In the genomic region with DNA sequence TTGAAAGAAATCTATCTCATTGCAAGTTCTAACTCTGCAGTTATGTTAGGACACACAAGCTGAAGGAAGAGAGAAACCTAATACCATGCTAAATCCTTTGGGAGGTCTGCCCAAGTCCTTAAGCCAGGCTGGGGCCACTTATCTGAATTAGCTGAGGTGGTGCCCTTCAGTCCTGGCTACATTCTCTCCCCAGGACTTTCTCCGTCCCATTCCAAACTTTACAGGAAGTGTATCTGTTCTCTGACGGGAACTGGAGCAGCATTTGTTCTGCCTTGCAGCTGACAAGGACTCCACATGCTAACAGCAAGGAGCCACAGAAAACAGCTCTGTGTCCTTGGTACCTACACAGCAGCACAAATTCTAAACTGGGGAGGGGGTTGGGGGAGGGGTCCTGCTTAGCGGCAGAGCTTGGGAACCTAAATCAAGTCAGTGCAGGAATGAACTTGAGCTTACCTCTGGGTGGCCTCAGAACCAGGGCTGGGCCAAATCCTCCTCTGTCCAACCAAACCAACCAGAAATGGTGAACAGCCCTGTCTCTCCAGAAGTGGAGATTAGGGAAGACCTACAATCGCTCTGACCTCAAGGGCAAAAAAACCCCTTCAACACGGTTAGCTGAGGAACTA, we compare ENCODE assay signal across 9 mouse cellular contexts.
A peak's percentile ranks its signal among the peaks of the same experiment; 100 is the strongest.
DNase-seq lines count a peak whose midpoint lies in the region; ATAC-seq lines count a peak whose summit lies in the region.
"Had no signal": no experiment of that assay in that cellular context is flagged by ENCODE, and none has a peak within 500 bp of the region (broad histone marks: within the 10 kb centered on the region; RNA-seq: fewer than 3 reads in every experiment).

No protein-coding gene starts in this region.

- DNase-seq in gastrocnemius, adult 18-20 months (ENCODE audit: low spot score), result peak; percentile 63
- DNase-seq in gastrocnemius, postnatal 10 days, result no peak
- peak; percentile 22 for DNase-seq in 3134 (ENCODE audit: extremely low read depth, insufficient read length, low spot score)
- peak; percentile 46 for DNase-seq in limb, embryonic 10.5 days (ENCODE audit: low spot score)
- no peak for DNase-seq in frontal cortex, adult 2 months (ENCODE audit: extremely low spot score in 1 of 2, low spot score in 1 of 2)

- H3K4me3 ChIP-seq in embryonic facial prominence, embryonic 13.5 days, result no peak overlapping the region
- peak overlapping the region; percentile 37 for H3K4me3 ChIP-seq in limb, embryonic 10.5 days
- H3K4me3 ChIP-seq: forebrain, embryonic 15.5 days had no signal

- H3K36me3 ChIP-seq in embryonic facial prominence, embryonic 13.5 days, result no peaks in the 10 kb centered on the region
- no peaks in the 10 kb centered on the region for H3K36me3 ChIP-seq in limb, embryonic 10.5 days
- H3K36me3 ChIP-seq: forebrain, embryonic 15.5 days had no signal

- H3K27me3 ChIP-seq in embryonic facial prominence, embryonic 13.5 days, result no peaks in the 10 kb centered on the region
- no peaks in the 10 kb centered on the region for H3K27me3 ChIP-seq in limb, embryonic 10.5 days (ENCODE audit: low read depth, poor library complexity, severe bottlenecking)
- H3K27me3 ChIP-seq: forebrain, embryonic 15.5 days had no signal

- 4% methylated on average over 5 of the region's 5 CpGs for WGBS in embryonic facial prominence, embryonic 13.5 days
- WGBS in limb, embryonic 10.5 days, result 2% methylated on average over 5 of the region's 5 CpGs

- H3K9ac ChIP-seq in embryonic facial prominence, embryonic 13.5 days, result peak overlapping the region; percentile 44; the same call in 1 of the 2 replicates
- H3K9ac ChIP-seq: forebrain, embryonic 15.5 days had no signal

- H3K4me1 ChIP-seq in embryonic facial prominence, embryonic 13.5 days, result peaks cover 72% of the 10 kb centered on the region
- peaks cover 71% of the 10 kb centered on the region for H3K4me1 ChIP-seq in limb, embryonic 10.5 days

- ATAC-seq in embryonic facial prominence, embryonic 13.5 days (ENCODE audit: insufficient number of reproducible peaks, insufficient read depth, low FRiP score, low TSS enrichment, low read depth), result no peak
- no peak for ATAC-seq in erythroblast, adult 5-6 weeks (replicated peaks; ENCODE audit: low FRiP score, poor library complexity, severe bottlenecking)
- no peak for ATAC-seq in inflammation-experienced regulatory T-cells, adult 6 months
- ATAC-seq: forebrain, embryonic 15.5 days had no signal

- peak overlapping the region; percentile 47 for H3K4me2 ChIP-seq in embryonic facial prominence, embryonic 13.5 days
- H3K4me2 ChIP-seq: forebrain, embryonic 15.5 days had no signal

- H3K27ac ChIP-seq in embryonic facial prominence, embryonic 13.5 days, result peak overlapping the region; percentile 91
- H3K27ac ChIP-seq in limb, embryonic 10.5 days, result peak overlapping the region; percentile 72
- H3K27ac ChIP-seq: forebrain, embryonic 15.5 days had no signal

- no peaks in the 10 kb centered on the region for H3K9me3 ChIP-seq in embryonic facial prominence, embryonic 13.5 days
- H3K9me3 ChIP-seq in limb, embryonic 10.5 days (replicated peaks), result no peaks in the 10 kb centered on the region
- H3K9me3 ChIP-seq: forebrain, embryonic 15.5 days had no signal

Comparison
In these comparisons a context has a peak if more than half of its experiments do, and no peak if none do; other contexts are left out.
1. DNase-seq: peak in gastrocnemius, adult 18-20 months (single experiment), 3134 (single experiment) and limb, embryonic 10.5 days (single experiment); none in gastrocnemius, postnatal 10 days (single experiment) and frontal cortex, adult 2 months (0 of 2).